Mouse (Mus musculus): ENCODE results near the gene Cd70. TPM values are rescaled to one million over a fixed set of nuclear protein-coding genes. Genes with fewer than 3 reads are reported as not detected.
"Not testable (repeated sequence)": the region's sequence is repeated elsewhere in the genome, so short reads cannot be mapped to it uniquely, and the experiment has no call there.

The Cd70 gene
- polyA plus RNA-seq, 1 experiment from 2014 or later = 0.23 TPM

DNA sequence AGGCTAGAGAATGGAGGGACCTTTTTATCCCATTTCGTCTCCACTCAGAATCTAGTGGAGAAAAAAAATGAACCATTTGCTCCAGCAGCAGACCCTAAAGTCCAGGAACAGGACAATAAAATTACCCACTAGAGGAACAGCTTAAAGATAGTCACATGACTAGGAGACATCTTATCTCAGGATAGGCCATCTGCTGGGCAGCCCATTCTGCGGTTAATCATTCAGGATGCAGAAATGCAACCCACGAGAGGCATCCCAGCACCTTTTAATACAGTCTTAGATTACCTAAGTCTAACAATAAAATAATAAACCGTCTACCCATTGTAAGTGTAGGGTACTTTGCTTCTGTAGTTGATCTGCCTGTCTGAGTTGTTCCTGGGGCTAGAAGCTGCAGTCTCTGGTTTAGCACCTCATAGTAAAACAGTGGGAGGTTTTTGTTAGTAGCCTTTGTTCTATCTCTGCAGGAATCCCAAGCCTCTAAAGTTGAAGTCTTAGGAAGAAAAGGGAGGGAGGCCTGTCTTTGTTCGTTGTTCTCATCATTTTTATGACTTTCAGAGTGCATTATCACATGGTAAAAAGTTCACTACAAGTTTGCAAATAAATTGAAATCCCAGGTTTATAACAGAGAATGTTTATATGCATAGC lies 21.2 kb upstream of the Cd70 start:
- Histone ChIP-seq H3K36me3 (no peaks in the 10 kb centered on the region), H3K9me3 (no peaks in the 10 kb centered on the region), H3K4me2 (replicated peaks) (no peak overlapping the region), H3K27me3 (replicated peaks) (no peaks in the 10 kb centered on the region), H3K4me3 (replicated peaks) (no peak overlapping the region), H3K27ac (no peak overlapping the region), H3K9ac (no peak overlapping the region), H3K4me1 (replicated peaks) (no peaks in the 10 kb centered on the region)
- ATAC-seq = no peak
- 55% methylated on average over 5 of the region's 5 CpGs for WGBS

DNA sequence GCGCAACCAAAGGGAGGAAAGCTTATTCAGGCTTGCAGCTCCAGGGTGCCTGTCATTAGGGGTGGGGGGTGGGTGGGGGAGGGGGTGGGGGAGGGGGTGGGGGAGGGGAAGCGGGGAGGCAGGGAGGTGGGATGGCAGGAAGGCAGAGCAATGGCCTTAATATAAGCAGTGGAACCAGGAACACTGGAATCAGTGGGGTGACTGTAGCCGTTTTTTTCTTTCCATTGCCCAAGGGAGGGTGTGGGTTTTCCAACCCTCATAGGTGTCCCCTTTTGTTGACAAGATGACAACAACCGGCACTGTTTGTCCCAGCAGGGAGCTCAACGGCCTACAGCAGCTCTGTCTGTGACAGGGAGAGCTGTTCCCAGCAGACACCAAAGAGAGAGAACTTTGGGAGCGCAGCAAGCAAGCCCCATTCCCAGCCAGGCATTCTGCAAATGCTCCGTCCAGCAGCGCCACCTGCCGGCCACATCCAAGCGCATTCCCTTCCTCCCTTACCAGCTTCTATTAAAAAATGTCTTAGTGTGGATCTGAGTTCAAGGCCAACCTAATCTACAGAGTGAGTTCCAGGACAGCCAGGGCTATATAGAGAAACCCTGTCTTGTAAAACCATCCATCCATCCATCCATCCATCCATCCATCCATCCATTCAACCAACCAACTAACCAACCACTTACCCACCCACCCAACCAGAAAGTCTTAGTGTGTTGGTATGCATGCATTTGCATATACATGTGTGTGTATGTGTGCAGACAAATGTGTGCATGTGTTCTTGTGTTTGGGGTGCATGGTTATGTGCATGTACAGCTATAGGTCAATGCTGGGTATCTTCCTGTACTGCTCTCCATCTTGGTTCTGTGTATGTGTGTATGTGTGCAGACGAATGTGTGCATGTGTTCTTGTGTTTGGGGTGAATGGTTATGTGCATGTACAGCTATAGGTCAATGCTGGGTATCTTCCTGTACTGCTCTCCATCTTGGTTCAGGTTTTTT lies 17.5 kb upstream of the Cd70 start:
- no peaks in the 10 kb centered on the region for H3K4me1 ChIP-seq (replicated peaks)
- no peak overlapping the region for H3K9ac ChIP-seq
- peak; percentile 76 for ATAC-seq
- no peaks in the 10 kb centered on the region for H3K27me3 ChIP-seq (replicated peaks)
- H3K9me3 ChIP-seq = no peaks in the 10 kb centered on the region
- no peaks in the 10 kb centered on the region for H3K36me3 ChIP-seq
- H3K4me3 ChIP-seq (replicated peaks) = no peak overlapping the region
- peak overlapping the region; percentile 28; the same call in 1 of the 2 replicates for H3K4me2 ChIP-seq (replicated peaks)
- H3K27ac ChIP-seq = no peak overlapping the region
- 18% methylated on average over 11 of the region's 11 CpGs for WGBS

DNA sequence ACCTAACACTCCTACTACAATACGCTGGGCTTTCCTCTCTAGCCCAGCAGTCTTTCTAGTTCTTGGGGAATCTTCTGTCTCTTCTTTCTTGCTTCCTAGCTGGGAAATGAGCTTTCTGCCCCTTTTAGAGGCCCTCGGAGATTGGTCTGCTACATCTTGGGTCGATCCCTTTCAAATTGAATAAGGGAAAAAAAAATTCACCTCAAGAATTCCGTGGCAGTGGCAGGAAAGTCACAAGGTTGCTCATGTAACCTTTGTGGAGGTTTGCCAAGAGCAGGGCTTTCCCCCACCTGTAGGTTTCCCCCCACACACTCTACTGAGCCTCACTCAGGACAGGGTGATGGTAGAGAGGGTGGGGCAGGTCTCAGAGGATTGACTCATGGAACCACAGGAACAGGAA lies 4.2 kb upstream of the Cd70 start:
- no peak for ATAC-seq
- whole genome bisulfite sequencing = 86% methylated on average over 4 of the region's 4 CpGs

DNA sequence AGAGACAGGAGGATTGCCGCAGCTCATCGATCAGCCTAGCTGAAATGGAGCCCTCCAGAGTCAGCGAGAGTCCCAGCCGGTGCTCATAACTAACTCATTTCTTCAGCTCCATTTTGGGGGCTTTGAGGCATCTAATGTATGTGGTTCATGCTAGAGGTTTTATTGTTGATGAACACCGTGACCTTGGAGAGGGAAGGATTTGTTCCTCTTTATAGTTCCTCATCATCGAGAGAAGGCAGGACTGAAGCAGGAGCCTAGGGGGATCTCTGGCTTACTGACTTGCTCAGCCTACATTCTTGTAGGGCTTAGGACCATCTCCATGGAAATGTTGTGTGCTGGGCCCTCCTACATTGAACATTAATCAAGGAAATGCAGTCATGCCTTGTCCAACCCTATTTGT lies 3.4 kb upstream of the Cd70 start:
- no peak for ATAC-seq
- 91% methylated on average over 6 of the region's 6 CpGs for WGBS
- no peak overlapping the region for H3K4me3 ChIP-seq (replicated peaks)
- H3K4me2 ChIP-seq (replicated peaks) = no peak overlapping the region
- H3K9me3 ChIP-seq = no peaks in the 10 kb centered on the region
- H3K36me3 ChIP-seq = no peaks in the 10 kb centered on the region
- H3K27me3 ChIP-seq (replicated peaks) = peaks cover 26% of the 10 kb centered on the region
- H3K27ac ChIP-seq = no peak overlapping the region
- 0 out of 2 replicates have a peak, but pooled peaks cover 3% of the 10 kb centered on the region for H3K4me1 ChIP-seq (replicated peaks)
- no peak overlapping the region for H3K9ac ChIP-seq

More for the DNA sequence above, 4.2 kb upstream of the Cd70 start:
- peaks cover 19% of the 10 kb centered on the region for H3K27me3 ChIP-seq (replicated peaks)
- no peak overlapping the region for H3K4me3 ChIP-seq (replicated peaks)
- H3K4me2 ChIP-seq (replicated peaks) = no peak overlapping the region
- no peaks in the 10 kb centered on the region for H3K36me3 ChIP-seq
- no peak overlapping the region for H3K27ac ChIP-seq
- no peak overlapping the region for H3K9ac ChIP-seq
- no peaks in the 10 kb centered on the region for H3K9me3 ChIP-seq
- 0 out of 2 replicates have a peak, but pooled peaks cover 3% of the 10 kb centered on the region for H3K4me1 ChIP-seq (replicated peaks)

DNA sequence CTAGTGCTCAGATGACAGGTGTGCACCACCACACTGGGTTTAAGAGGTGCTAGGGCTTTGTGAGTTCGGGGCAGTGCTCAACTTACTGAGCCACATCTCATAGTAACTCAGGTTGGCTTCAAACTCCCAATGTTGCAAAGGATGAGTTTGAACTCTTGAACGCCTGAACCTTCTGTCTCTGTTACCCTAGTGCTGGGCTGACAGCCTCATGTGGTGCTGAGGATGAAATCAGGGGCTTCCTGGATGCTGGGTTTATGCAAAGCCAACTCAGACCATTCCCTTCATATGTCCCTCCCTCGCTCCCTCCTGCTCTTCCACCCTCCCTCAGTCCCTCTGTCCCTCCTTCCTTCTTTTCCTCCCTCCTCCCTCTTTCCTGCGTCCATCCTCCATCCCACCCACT lies 1.2 kb downstream of the Cd70 start:
- Histone ChIP-seq H3K27me3 (replicated peaks) (peaks cover 33% of the 10 kb centered on the region), H3K4me2 (replicated peaks) (no peak overlapping the region), H3K9ac (no peak overlapping the region), H3K9me3 (no peaks in the 10 kb centered on the region), H3K36me3 (no peaks in the 10 kb centered on the region), H3K4me3 (replicated peaks) (no peak overlapping the region), H3K27ac (no peak overlapping the region), H3K4me1 (replicated peaks) (0 out of 2 replicates have a peak, but pooled peaks cover 3% of the 10 kb centered on the region)
- no peak for ATAC-seq
- 71% methylated on average over 4 of the region's 4 CpGs for WGBS

DNA sequence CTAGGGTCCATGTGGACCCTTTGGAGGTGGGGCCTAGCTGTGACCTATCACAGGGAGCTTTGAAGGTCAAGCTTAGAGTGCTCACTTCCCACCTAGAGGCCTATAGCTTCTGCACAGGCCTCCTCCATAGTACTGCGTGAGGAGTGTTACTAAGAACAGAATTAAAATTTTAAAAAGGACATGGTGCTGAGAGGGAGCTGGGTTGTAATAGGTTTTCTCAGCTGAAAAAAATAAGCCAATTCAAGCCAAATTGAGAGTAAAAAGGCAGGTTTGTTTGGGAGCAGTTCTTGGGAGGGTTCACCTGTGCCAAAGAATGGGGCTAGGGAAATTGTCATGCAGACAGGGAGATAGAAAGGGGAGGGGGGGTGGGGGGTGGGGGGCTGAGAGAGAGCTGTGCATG lies 4.5 kb downstream of the Cd70 start:
- no peaks in the 10 kb centered on the region for H3K36me3 ChIP-seq
- 75% methylated on average over 1 of the region's 1 CpGs for WGBS
- H3K4me2 ChIP-seq (replicated peaks) = no peak overlapping the region
- H3K27ac ChIP-seq = no peak overlapping the region
- H3K4me3 ChIP-seq (replicated peaks) = no peak overlapping the region
- H3K9me3 ChIP-seq = no peaks in the 10 kb centered on the region
- H3K9ac ChIP-seq = no peak overlapping the region
- H3K27me3 ChIP-seq (replicated peaks) = peaks cover 27% of the 10 kb centered on the region
- H3K4me1 ChIP-seq (replicated peaks) = 0 out of 2 replicates have a peak, but pooled peaks cover 3% of the 10 kb centered on the region
- no peak for ATAC-seq

DNA sequence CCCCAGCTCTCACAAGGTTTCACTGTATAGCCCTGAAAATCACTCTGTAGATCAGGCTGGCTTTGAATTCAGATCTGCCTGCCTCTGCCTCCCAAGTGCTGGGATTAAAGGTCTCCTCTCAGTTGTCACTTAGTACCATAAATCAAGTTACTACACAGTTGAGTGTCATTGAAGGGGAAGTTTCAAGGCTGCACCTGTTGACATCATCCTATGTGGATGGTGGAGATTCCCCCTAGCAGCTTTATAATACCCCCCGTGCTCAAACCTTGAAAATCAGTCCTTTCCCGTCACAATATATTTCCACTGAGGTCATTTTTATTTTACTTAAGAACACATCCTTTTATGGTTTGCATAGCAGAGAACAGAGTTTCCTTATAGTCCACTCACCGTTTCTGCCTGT lies 5.9 kb downstream of the Cd70 start:
- Histone ChIP-seq H3K4me1 (replicated peaks) (no peaks in the 10 kb centered on the region), H3K9ac (no peak overlapping the region), H3K27me3 (replicated peaks) (peaks cover 13% of the 10 kb centered on the region), H3K4me2 (replicated peaks) (no peak overlapping the region), H3K4me3 (replicated peaks) (no peak overlapping the region), H3K27ac (no peak overlapping the region), H3K36me3 (no peaks in the 10 kb centered on the region), H3K9me3 (no peaks in the 10 kb centered on the region)
- no peak for ATAC-seq
- WGBS = 63% methylated on average over 3 of the region's 3 CpGs

DNA sequence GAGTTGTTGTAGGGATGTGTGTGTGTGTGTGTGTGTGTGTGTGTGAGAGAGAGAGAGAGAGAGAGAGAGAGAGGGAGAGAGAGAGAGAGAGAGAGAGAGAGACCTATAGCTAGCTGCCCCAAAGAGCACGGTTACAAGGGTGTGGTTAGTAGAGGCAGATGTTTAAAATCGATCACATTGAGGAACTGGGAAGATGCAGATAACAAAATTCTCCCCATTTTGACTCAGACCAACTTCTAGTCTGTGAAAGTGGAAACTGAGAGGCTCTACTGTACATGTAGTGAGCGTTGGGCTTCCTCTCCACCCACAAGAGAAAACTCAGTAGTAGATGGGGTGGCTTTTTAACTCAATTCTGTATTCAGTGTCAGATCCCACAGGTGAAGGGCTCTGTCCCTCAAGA lies 9.9 kb downstream of the Cd70 start:
- Histone ChIP-seq H3K9me3 (no peaks in the 10 kb centered on the region), H3K4me3 (replicated peaks) (no peak overlapping the region), H3K4me1 (replicated peaks) (no peaks in the 10 kb centered on the region), H3K27me3 (replicated peaks) (no peaks in the 10 kb centered on the region), H3K9ac (no peak overlapping the region), H3K4me2 (replicated peaks) (no peak overlapping the region), H3K27ac (no peak overlapping the region), H3K36me3 (no peaks in the 10 kb centered on the region)
- no peak for ATAC-seq
- WGBS = 75% methylated on average over 3 of the region's 3 CpGs

DNA sequence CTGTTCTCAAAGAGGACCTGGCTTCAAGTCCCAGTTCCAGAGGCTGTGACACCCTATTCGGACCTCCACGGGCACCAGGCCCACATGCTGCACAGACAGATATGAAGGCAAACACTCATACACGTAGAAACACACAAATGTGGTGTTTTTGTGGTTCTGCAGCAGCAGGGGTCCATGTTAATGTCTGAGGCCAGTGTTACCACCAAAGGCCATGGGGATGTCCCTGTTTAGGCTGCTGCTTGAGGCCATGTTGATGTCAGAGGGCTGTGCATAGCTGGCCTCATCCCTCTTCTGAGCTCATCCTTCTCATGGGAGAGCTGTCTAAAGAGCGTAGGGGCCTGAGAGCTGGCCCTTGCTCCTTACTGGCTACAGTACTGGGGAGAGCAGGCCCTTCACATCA lies 10.9 kb downstream of the Cd70 start:
- Histone ChIP-seq H3K4me2 (replicated peaks) (no peak overlapping the region), H3K36me3 (no peaks in the 10 kb centered on the region), H3K9me3 (no peaks in the 10 kb centered on the region), H3K9ac (no peak overlapping the region), H3K27ac (no peak overlapping the region), H3K4me1 (replicated peaks) (no peaks in the 10 kb centered on the region), H3K4me3 (replicated peaks) (no peak overlapping the region), H3K27me3 (replicated peaks) (no peaks in the 10 kb centered on the region)
- 90% methylated on average over 4 of the region's 4 CpGs for WGBS
- ATAC-seq = no peak

DNA sequence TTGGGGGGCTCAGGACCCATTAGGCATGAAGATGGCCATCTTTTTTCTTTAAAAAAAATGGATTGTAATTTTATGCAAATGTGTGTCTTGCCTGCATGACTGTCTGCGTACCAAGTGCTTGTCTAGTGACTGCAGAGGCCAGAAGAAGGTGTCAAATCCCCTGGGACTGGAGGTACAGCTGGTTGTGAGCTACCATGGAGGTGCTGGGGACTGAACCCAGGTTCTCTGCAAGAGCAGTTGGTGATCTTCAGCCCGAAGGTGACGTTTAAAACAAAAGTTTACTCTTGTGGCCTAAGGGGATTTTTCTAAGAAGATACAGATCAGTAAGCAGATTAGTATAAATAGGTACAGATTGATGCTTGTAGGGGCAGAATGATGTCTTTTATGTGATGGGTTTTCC lies 13.9 kb downstream of the Cd70 start:
- H3K9ac ChIP-seq = no peak overlapping the region
- H3K4me1 ChIP-seq (replicated peaks) = no peaks in the 10 kb centered on the region
- H3K27ac ChIP-seq = no peak overlapping the region
- no peaks in the 10 kb centered on the region for H3K27me3 ChIP-seq (replicated peaks)
- 83% methylated on average over 3 of the region's 3 CpGs for WGBS
- H3K36me3 ChIP-seq = no peaks in the 10 kb centered on the region
- H3K4me3 ChIP-seq (replicated peaks) = no peak overlapping the region
- no peak for ATAC-seq
- no peak overlapping the region for H3K4me2 ChIP-seq (replicated peaks)
- H3K9me3 ChIP-seq = no peaks in the 10 kb centered on the region

DNA sequence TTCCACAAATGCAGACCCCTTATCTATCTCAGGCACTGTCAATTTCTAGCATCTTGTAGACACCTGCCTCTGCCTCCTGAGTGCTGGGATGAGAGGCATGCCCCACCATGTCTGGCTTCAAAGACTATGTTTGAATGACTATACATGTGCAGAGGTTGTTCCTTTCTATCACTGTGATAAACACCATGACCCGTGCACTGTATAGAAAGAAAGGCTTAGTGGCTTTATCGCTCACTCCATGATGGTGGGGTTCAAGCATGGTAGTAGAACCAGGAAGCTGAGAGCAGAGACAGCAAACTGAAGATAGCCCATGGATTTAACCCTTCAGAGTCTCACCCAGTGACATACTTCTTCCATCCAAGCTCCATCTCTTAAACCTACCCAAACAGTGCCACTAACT lies 14.9 kb downstream of the Cd70 start:
- ATAC-seq = no peak
- H3K9me3 ChIP-seq = no peaks in the 10 kb centered on the region
- 70% methylated on average over 2 of the region's 2 CpGs for WGBS
- no peak overlapping the region for H3K9ac ChIP-seq
- H3K36me3 ChIP-seq = no peaks in the 10 kb centered on the region
- H3K27me3 ChIP-seq (replicated peaks) = no peaks in the 10 kb centered on the region
- no peak overlapping the region for H3K27ac ChIP-seq
- no peaks in the 10 kb centered on the region for H3K4me1 ChIP-seq (replicated peaks)
- no peak overlapping the region for H3K4me2 ChIP-seq (replicated peaks)
- no peak overlapping the region for H3K4me3 ChIP-seq (replicated peaks)

DNA sequence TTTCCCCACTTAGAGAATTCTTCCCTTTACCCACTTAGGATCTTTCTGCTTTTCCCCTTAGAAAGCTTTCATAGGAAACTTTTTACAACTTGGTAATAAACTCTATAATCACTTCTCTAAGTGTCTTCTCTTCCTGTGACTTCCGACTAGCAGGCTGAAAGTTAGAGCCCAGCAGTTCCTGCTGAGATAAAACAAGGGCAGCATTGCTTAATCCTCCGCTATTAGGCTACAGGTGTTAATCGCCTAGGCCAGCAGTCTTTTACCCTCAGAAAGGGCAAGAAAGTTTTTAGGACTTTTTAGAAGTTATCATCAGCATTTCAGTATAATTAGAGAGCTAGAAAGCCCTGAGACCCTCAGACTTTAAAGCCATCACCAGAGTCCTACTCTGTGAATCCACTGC lies 15.6 kb downstream of the Cd70 start:
- not testable (repeated sequence) for H3K9ac ChIP-seq; H3K9me3 ChIP-seq; H3K27me3 ChIP-seq (replicated peaks); H3K4me1 ChIP-seq (replicated peaks); H3K27ac ChIP-seq; H3K4me3 ChIP-seq (replicated peaks); H3K36me3 ChIP-seq; H3K4me2 ChIP-seq (replicated peaks); ATAC-seq
- 13% methylated on average over 3 of the region's 3 CpGs for WGBS
